Mouse (Mus musculus): ENCODE results near the gene Cyld. TPM values are rescaled to one million over a fixed set of nuclear protein-coding genes. Genes with fewer than 3 reads are reported as not detected.
A peak's percentile ranks its signal among the peaks of the same experiment; 100 is the strongest.
"Not testable (repeated sequence)": the region's sequence is repeated elsewhere in the genome, so short reads cannot be mapped to it uniquely, and the experiment has no call there.

Gene Cyld
- polyA plus RNA-seq, 1 experiment from 2014 or later: 7.4 TPM

DNA sequence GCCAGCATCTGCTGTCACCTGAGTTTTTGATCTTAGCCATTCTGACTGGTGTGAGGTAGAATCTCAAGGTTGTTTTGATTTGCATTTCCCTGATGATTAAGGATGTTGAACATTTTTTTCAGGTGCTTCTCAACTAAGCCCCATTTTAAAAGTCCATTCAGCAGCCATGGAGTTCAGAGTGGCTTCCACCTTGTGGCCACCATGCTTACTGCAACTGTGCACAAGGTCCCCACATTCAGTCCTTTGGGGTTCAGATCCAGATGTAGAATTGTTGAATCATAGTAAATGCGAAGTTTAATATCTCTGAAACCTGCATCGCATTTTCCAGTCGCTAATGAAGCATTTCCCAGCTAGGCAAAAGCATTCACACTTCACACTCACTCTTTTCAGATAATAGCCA is 91.5 kb downstream of the Cyld start:
- 80% methylated on average over 3 of the region's 3 CpGs for WGBS
- not testable (repeated sequence) for H3K4me3 ChIP-seq (ENCODE audit: low read depth, low read length); H3K9me3 ChIP-seq (ENCODE audit: control insufficient read depth, low read length); ATAC-seq (ENCODE audit: low FRiP score, low TSS enrichment); H3K9ac ChIP-seq (ENCODE audit: low read length); H3K4me1 ChIP-seq (replicated peaks; ENCODE audit: control insufficient read depth, insufficient read depth); H3K4me2 ChIP-seq (replicated peaks; ENCODE audit: low read depth); H3K27me3 ChIP-seq (ENCODE audit: control insufficient read depth, insufficient read depth, low read length); H3K36me3 ChIP-seq (ENCODE audit: control insufficient read depth, insufficient read depth, low read length); DNase-seq (ENCODE audit: low spot score); H3K27ac ChIP-seq (replicated peaks)
- peak; percentile 51 for TF ChIP-seq CTCF (IDR thresholded peaks at IDR 0.05; ENCODE audit: low read depth)

DNA sequence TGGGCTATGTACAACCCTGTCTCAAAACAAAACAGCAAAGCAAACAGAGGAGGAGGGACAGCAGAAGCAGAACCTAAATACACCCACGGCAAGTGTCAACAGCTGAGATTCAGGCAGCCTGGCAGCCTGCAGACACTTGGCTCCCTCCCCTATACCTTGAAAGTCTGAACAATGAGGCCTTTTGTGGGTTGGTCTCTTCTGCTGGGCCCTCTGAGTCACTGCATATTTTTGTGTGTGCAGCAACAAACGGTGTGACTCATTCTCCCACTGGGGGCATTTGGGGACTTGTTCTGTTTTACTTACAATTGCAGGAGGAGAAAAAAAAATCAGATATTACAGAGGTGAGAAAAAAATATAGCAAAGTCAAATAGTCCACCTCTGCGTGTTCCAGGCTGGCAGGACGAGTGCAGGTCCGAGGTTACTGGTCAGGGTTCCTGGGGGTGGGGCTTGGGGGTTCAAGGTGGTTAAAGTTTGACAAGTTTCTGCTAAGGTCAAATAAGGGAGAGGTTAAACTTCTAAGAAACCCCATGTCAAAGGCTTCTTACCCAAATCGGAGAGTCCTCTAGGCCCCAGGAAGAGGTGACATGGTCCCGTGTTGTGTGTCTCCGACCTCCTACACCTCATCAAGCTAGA is 96.0 kb downstream of the Cyld start:
- ATAC-seq (ENCODE audit: low FRiP score, low TSS enrichment) (peak; percentile 83), DNase-seq (ENCODE audit: low spot score) (peak; percentile 45)
- H3K9me3 ChIP-seq (ENCODE audit: control insufficient read depth, low read length): no peaks in the 10 kb centered on the region
- H3K4me1 ChIP-seq (replicated peaks; ENCODE audit: control insufficient read depth, insufficient read depth): 0 out of 2 replicates have a peak, but pooled peaks cover 3% of the 10 kb centered on the region
- TF ChIP-seq EP300 (optimal IDR thresholded peaks at IDR 0.05) (no peak), CTCF (IDR thresholded peaks at IDR 0.05; ENCODE audit: low read depth) (0 out of 2 replicates have a peak, but pooled peaks have one; percentile 1)
- no peak overlapping the region for H3K27ac ChIP-seq (replicated peaks)
- H3K36me3 ChIP-seq (ENCODE audit: control insufficient read depth, insufficient read depth, low read length): no peaks in the 10 kb centered on the region
- 52% methylated on average over 8 of the region's 8 CpGs for WGBS
- no peak overlapping the region for H3K4me3 ChIP-seq (ENCODE audit: low read depth, low read length)
- H3K4me2 ChIP-seq (replicated peaks; ENCODE audit: low read depth): no peak overlapping the region
- H3K27me3 ChIP-seq (ENCODE audit: control insufficient read depth, insufficient read depth, low read length): no peaks in the 10 kb centered on the region
- no peak overlapping the region for H3K9ac ChIP-seq (ENCODE audit: low read length)

DNA sequence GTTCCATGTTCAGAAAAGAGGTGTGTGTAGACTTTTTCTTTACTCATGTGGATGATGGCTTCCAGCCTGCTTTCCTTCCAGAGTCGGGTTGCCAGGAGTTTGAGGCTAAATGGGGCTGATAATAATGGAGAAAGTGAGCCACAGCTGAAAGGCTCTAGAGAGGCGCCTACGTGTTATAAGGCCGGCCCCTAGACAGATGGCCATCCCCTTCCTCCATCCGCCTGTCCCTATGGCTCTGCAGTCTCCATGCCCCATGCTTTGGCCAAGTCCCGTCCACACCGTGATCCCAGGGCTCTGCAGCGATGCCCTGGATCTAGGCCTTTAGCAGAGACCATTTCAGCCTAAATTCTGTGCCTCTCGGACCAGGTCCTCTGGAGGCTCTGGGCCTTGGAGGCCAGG is 96.5 kb downstream of the Cyld start:
- Histone ChIP-seq H3K27me3 (ENCODE audit: control insufficient read depth, insufficient read depth, low read length) (no peaks in the 10 kb centered on the region), H3K9ac (ENCODE audit: low read length) (no peak overlapping the region), H3K9me3 (ENCODE audit: control insufficient read depth, low read length) (no peaks in the 10 kb centered on the region), H3K27ac (replicated peaks) (no peak overlapping the region), H3K36me3 (ENCODE audit: control insufficient read depth, insufficient read depth, low read length) (no peaks in the 10 kb centered on the region), H3K4me1 (replicated peaks; ENCODE audit: control insufficient read depth, insufficient read depth) (0 out of 2 replicates have a peak, but pooled peaks cover 3% of the 10 kb centered on the region), H3K4me2 (replicated peaks; ENCODE audit: low read depth) (no peak overlapping the region), H3K4me3 (ENCODE audit: low read depth, low read length) (no peak overlapping the region)
- 81% methylated on average over 9 of the region's 9 CpGs for WGBS
- ATAC-seq (ENCODE audit: low FRiP score, low TSS enrichment) (no peak), DNase-seq (ENCODE audit: low spot score) (no peak)
- TF ChIP-seq CTCF (IDR thresholded peaks at IDR 0.05; ENCODE audit: low read depth): no peak
- no peak for TF ChIP-seq EP300 (optimal IDR thresholded peaks at IDR 0.05)

- Histone ChIP-seq H3K4me2 (replicated peaks; ENCODE audit: low read depth) (no peak overlapping the region), H3K9ac (ENCODE audit: low read length) (no peak overlapping the region), H3K36me3 (ENCODE audit: control insufficient read depth, insufficient read depth, low read length) (no peaks in the 10 kb centered on the region), H3K27me3 (ENCODE audit: control insufficient read depth, insufficient read depth, low read length) (no peaks in the 10 kb centered on the region), H3K4me1 (replicated peaks; ENCODE audit: control insufficient read depth, insufficient read depth) (0 out of 2 replicates have a peak, but pooled peaks cover 3% of the 10 kb centered on the region), H3K27ac (replicated peaks) (no peak overlapping the region), H3K9me3 (ENCODE audit: control insufficient read depth, low read length) (no peaks in the 10 kb centered on the region), H3K4me3 (ENCODE audit: low read depth, low read length) (no peak overlapping the region)
- DNase-seq (ENCODE audit: low spot score): no peak
- no peak for TF ChIP-seq EP300 (optimal IDR thresholded peaks at IDR 0.05)
- no peak for TF ChIP-seq CTCF (IDR thresholded peaks at IDR 0.05; ENCODE audit: low read depth)
- ATAC-seq (ENCODE audit: low FRiP score, low TSS enrichment): no peak
- WGBS: 77% methylated on average over 24 of the region's 24 CpGs
These were observed 97.2 kb downstream of the Cyld start for GRCm38 (mm10) chr8:88793746-88794614.

DNA sequence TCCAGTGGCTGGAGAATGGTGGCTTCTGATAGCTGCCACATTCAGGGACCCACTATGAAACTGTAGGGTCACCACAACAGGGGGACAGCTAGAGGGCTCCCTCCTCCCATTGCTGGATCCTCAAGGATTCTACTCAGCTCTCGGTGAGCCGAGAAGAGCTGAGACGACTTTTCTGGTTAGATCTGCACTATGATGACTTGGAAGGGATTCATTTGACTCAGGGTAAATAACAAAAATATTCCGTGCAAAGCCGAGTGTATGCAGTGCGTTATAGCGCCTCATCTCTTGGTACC is 97.7 kb downstream of the Cyld start:
- H3K4me1 ChIP-seq (replicated peaks; ENCODE audit: control insufficient read depth, insufficient read depth): 0 out of 2 replicates have a peak, but pooled peaks cover 3% of the 10 kb centered on the region
- H3K9me3 ChIP-seq (ENCODE audit: control insufficient read depth, low read length): no peaks in the 10 kb centered on the region
- H3K9ac ChIP-seq (ENCODE audit: low read length): no peak overlapping the region
- H3K27ac ChIP-seq (replicated peaks): no peak overlapping the region
- WGBS: 72% methylated on average over 7 of the region's 7 CpGs
- DNase-seq (ENCODE audit: low spot score) (no peak), ATAC-seq (ENCODE audit: low FRiP score, low TSS enrichment) (no peak)
- peak; percentile 60 for TF ChIP-seq CTCF (IDR thresholded peaks at IDR 0.05; ENCODE audit: low read depth)
- no peak for TF ChIP-seq EP300 (optimal IDR thresholded peaks at IDR 0.05)
- no peaks in the 10 kb centered on the region for H3K27me3 ChIP-seq (ENCODE audit: control insufficient read depth, insufficient read depth, low read length)
- no peak overlapping the region for H3K4me3 ChIP-seq (ENCODE audit: low read depth, low read length)
- H3K4me2 ChIP-seq (replicated peaks; ENCODE audit: low read depth): no peak overlapping the region
- no peaks in the 10 kb centered on the region for H3K36me3 ChIP-seq (ENCODE audit: control insufficient read depth, insufficient read depth, low read length)

- no peaks in the 10 kb centered on the region for H3K9me3 ChIP-seq (ENCODE audit: control insufficient read depth, low read length)
- WGBS: 84% methylated on average over 5 of the region's 5 CpGs
- no peak overlapping the region for H3K27ac ChIP-seq (replicated peaks)
- H3K36me3 ChIP-seq (ENCODE audit: control insufficient read depth, insufficient read depth, low read length): no peaks in the 10 kb centered on the region
- H3K4me3 ChIP-seq (ENCODE audit: low read depth, low read length): no peak overlapping the region
- 0 out of 2 replicates have a peak, but pooled peaks cover 3% of the 10 kb centered on the region for H3K4me1 ChIP-seq (replicated peaks; ENCODE audit: control insufficient read depth, insufficient read depth)
- TF ChIP-seq CTCF (IDR thresholded peaks at IDR 0.05; ENCODE audit: low read depth): no peak
- no peak for TF ChIP-seq EP300 (optimal IDR thresholded peaks at IDR 0.05)
- no peak overlapping the region for H3K4me2 ChIP-seq (replicated peaks; ENCODE audit: low read depth)
- no peak overlapping the region for H3K9ac ChIP-seq (ENCODE audit: low read length)
- H3K27me3 ChIP-seq (ENCODE audit: control insufficient read depth, insufficient read depth, low read length): no peaks in the 10 kb centered on the region
- DNase-seq (ENCODE audit: low spot score): no peak
- ATAC-seq (ENCODE audit: low FRiP score, low TSS enrichment): no peak
These were observed 99.1 kb downstream of the Cyld start for GRCm38 (mm10) chr8:88795896-88796295.
